Mouse (Mus musculus): Measurements from ENCODE around the gene Coro1a. TPM values are rescaled to one million over a fixed set of nuclear protein-coding genes. Genes with fewer than 3 reads are reported as not detected.

Coro1a gene
- total and polyA plus RNA-seq, 3 experiments: 203 to 349 (median 312) TPM

GRCm38 (mm10) chr7:126681221-126681620 lies 26.4 kb downstream of the Coro1a start:
- Histone ChIP-seq H3K27me3 (replicated peaks) (no peaks in the 10 kb centered on the region), H3K79me2 (replicated peaks; ENCODE audit: control insufficient read depth, extremely low read depth, insufficient read depth, poor library complexity, severe bottlenecking) (no peaks in the 10 kb centered on the region), H3K4me1 (ENCODE audit: control insufficient read depth in 1 of 2, insufficient read depth in 2 of 2) (peaks cover 0 to 12% of the 10 kb centered on the region in 2 experiments; a peak in 2 of 4 replicates), H3K27ac (ENCODE audit: insufficient read depth, low read depth) (no peak overlapping the region), H3K4me3 (replicated peaks in 1 of 3; ENCODE audit: low read depth in 2 of 3, low read length in 2 of 3, poor library complexity in 1 of 3) (no peak overlapping the region), H3K9ac (ENCODE audit: insufficient read depth, low read depth) (no peak overlapping the region), H3K4me2 (ENCODE audit: insufficient read depth, low read depth, poor library complexity, severe bottlenecking) (no peak overlapping the region), H3K36me3 (replicated peaks in 1 of 2; ENCODE audit: control insufficient read depth in 1 of 2, insufficient read depth in 1 of 2, low read length in 1 of 2) (peaks cover 9 to 58% of the 10 kb centered on the region in 2 experiments), H3K9me3 (replicated peaks; ENCODE audit: low read length) (no peaks in the 10 kb centered on the region)
- DNase-seq (ENCODE audit: extremely low read depth): no peak
- dilution Hi-C loops (cut with MboI; ENCODE audit: extremely low pct_ligation_motif_present, extremely low pct_unique_long_range_greater_than_20kb, low sequenced_read_pairs) (no loop called here), in situ Hi-C loops (cut with MboI; ENCODE audit: low pct_ligation_motif_present, low pct_unique_long_range_greater_than_20kb, low sequenced_read_pairs) (no loop called here)
- no peak for TF ChIP-seq CTCF (conservative IDR thresholded peaks at IDR 0.05 in 1 of 2, IDR thresholded peaks at IDR 0.05 in 1 of 2; ENCODE audit: low read depth in 2 of 2, low read length in 2 of 2)
- TF ChIP-seq ZC3H11A (IDR thresholded peaks at IDR 0.05; ENCODE audit: low read depth, low read length): no peak
- no peak for TF ChIP-seq BHLHE40 (IDR thresholded peaks at IDR 0.05; ENCODE audit: low read depth, low read length)
- TF ChIP-seq SMC3 (IDR thresholded peaks at IDR 0.05; ENCODE audit: low read depth, low read length): no peak
- TF ChIP-seq MXI1 (IDR thresholded peaks at IDR 0.05; ENCODE audit: low read depth, low read length): no peak
- no peak for TF ChIP-seq USF1 (IDR thresholded peaks at IDR 0.05; ENCODE audit: low read depth, low read length)
- TF ChIP-seq PAX5 (IDR thresholded peaks at IDR 0.05; ENCODE audit: low read length): no peak
- TF ChIP-seq MAZ (IDR thresholded peaks at IDR 0.05; ENCODE audit: low read depth, low read length): no peak
- TF ChIP-seq E2F4 (IDR thresholded peaks at IDR 0.05; ENCODE audit: insufficient replicate concordance, low read depth, low read length): no peak

- Histone ChIP-seq H3K79me2 (replicated peaks; ENCODE audit: control insufficient read depth, extremely low read depth, insufficient read depth, poor library complexity, severe bottlenecking) (no peaks in the 10 kb centered on the region), H3K4me2 (ENCODE audit: insufficient read depth, low read depth, poor library complexity, severe bottlenecking) (no peak overlapping the region), H3K9me3 (replicated peaks; ENCODE audit: low read length) (no peaks in the 10 kb centered on the region), H3K4me3 (replicated peaks in 1 of 3; ENCODE audit: low read depth in 2 of 3, low read length in 2 of 3, poor library complexity in 1 of 3) (no peak overlapping the region), H3K36me3 (replicated peaks in 1 of 2; ENCODE audit: control insufficient read depth in 1 of 2, insufficient read depth in 1 of 2, low read length in 1 of 2) (peaks cover 17 to 66% of the 10 kb centered on the region in 2 experiments), H3K27me3 (replicated peaks) (no peaks in the 10 kb centered on the region), H3K4me1 (ENCODE audit: control insufficient read depth in 1 of 2, insufficient read depth in 2 of 2) (peaks cover 0 to 27% of the 10 kb centered on the region in 2 experiments; a peak in 2 of 4 replicates), H3K9ac (ENCODE audit: insufficient read depth, low read depth) (no peak overlapping the region), H3K27ac (ENCODE audit: insufficient read depth, low read depth) (no peak overlapping the region)
- in situ Hi-C loops (cut with MboI; ENCODE audit: low pct_ligation_motif_present, low pct_unique_long_range_greater_than_20kb, low sequenced_read_pairs): no loop called here
- TF ChIP-seq RAD21 (IDR thresholded peaks at IDR 0.05; ENCODE audit: low read depth, low read length) (no peak), MXI1 (IDR thresholded peaks at IDR 0.05; ENCODE audit: low read depth, low read length) (no peak), RCOR1 (conservative IDR thresholded peaks at IDR 0.05; ENCODE audit: low read depth, low read length) (no peak), POLR2A (IDR thresholded peaks at IDR 0.05; ENCODE audit: low read depth, low read length) (no peak), ZC3H11A (IDR thresholded peaks at IDR 0.05; ENCODE audit: low read depth, low read length) (no peak), HCFC1 (IDR thresholded peaks at IDR 0.05; ENCODE audit: low read depth, low read length) (no peak), MEF2A (IDR thresholded peaks at IDR 0.05; ENCODE audit: borderline replicate concordance, low read depth, low read length) (no peak), JUND (conservative IDR thresholded peaks at IDR 0.05; ENCODE audit: low read depth, low read length) (no peak), JUN (IDR thresholded peaks at IDR 0.05; ENCODE audit: insufficient read depth, low read depth, low read length) (no peak), USF1 (IDR thresholded peaks at IDR 0.05; ENCODE audit: low read depth, low read length) (no peak), BHLHE40 (IDR thresholded peaks at IDR 0.05; ENCODE audit: low read depth, low read length) (no peak), ELF1 (IDR thresholded peaks at IDR 0.05; ENCODE audit: low read depth, low read length) (no peak), TCF12 (IDR thresholded peaks at IDR 0.05; ENCODE audit: low read depth, low read length) (no peak), USF2 (conservative IDR thresholded peaks at IDR 0.05; ENCODE audit: low read depth, low read length) (no peak), MAX (IDR thresholded peaks at IDR 0.05; ENCODE audit: low read length) (no peak), MAZ (IDR thresholded peaks at IDR 0.05; ENCODE audit: low read depth, low read length) (no peak), MAFK (IDR thresholded peaks at IDR 0.05; ENCODE audit: insufficient replicate concordance, low read length) (no peak), IRF4 (IDR thresholded peaks at IDR 0.05; ENCODE audit: low read depth, low read length) (no peak)
- dilution Hi-C loops (cut with MboI; ENCODE audit: extremely low pct_ligation_motif_present, extremely low pct_unique_long_range_greater_than_20kb, low sequenced_read_pairs): no loop called here
- no peak for DNase-seq (ENCODE audit: extremely low read depth)
Observed at GRCm38 (mm10) chr7:126679683-126680082, 27.9 kb downstream of the Coro1a start.
